In the genomic region with DNA sequence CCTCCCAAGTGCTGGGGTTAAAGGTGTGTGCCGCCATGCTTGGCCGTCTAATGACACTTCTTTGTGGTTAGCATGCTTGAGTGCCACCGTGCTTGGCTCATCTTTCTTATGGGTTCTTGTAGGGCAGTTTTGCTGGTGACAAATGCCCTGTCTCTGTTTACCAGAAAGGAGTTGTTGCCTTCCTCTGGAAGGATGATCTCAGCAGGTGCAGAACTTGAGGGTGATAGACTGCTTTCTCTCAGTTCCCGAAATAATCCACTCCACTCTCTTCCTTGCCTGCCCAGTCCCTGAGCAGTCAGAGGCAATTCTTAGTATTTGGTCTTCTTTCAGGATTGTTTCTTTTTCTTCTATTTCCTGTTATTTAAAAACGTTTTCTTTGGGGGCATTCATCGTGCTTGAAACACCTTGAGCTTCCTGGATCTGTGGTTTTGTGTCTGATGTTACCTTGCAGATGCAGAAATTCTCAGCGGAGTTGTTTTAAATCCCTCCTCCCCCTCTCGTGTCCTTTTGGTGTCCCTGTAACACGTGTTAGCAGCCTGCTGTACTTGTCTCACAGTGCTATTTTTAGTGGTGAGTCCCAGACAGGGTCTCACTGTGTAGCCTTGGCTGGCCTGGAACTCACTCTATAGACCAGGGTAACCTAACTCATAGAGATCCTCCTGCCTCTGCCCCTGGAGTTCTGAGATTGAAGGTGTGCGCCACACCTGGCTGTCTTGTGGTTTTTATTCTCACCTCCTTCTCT, we compare ENCODE assay signal across 12 mouse cellular contexts. TPM values are rescaled to one million over a fixed set of nuclear protein-coding genes. Genes with fewer than 3 reads are reported as not detected.
DNase-seq lines count a peak whose midpoint lies in the region; ATAC-seq and TF ChIP-seq lines count a peak whose summit lies in the region.
"Had no signal": no experiment of that assay in that cellular context is flagged by ENCODE, and none has a peak within 500 bp of the region (broad histone marks: within the 10 kb centered on the region; RNA-seq: fewer than 3 reads in every experiment).

No protein-coding gene starts in this region.

- H3K27ac ChIP-seq in gastrocnemius, adult 2 months: peak overlapping the region; percentile 77
- H3K27ac ChIP-seq in spleen, adult 2 months (ENCODE audit: insufficient read depth, low read length): peak overlapping the region; percentile 86
- H3K27ac ChIP-seq in forebrain, embryonic 15.5 days (replicated peaks): no peak overlapping the region
- H3K27ac ChIP-seq: intestine, embryonic 15.5 days; layer of hippocampus, adult 2 months; lung, embryonic 15.5 days had no signal

- no peak for ATAC-seq in forebrain, embryonic 15.5 days (replicated peaks)
- ATAC-seq: intestine, embryonic 15.5 days had no signal

- no peaks in the 10 kb centered on the region for H3K36me3 ChIP-seq in spleen, adult 2 months (ENCODE audit: control insufficient read depth, insufficient read depth, low read length)
- H3K36me3 ChIP-seq in forebrain, embryonic 15.5 days: no peaks in the 10 kb centered on the region
- H3K36me3 ChIP-seq: intestine, embryonic 15.5 days; lung, embryonic 15.5 days had no signal

- no peak for DNase-seq in gastrocnemius, adult 2 months
- no peak for DNase-seq in gastrocnemius, postnatal 4 days (ENCODE audit: low spot score in 2 of 2)
- DNase-seq in spleen, adult 2 months (ENCODE audit: low read depth in 1 of 2, low spot score in 2 of 2): peak in 1 of 2 experiments; percentile 44
- DNase-seq in spleen, adult 18-20 months: no peak
- DNase-seq in naive thymus-derived CD4-positive, alpha-beta T cell, adult 2 months (ENCODE audit: low read depth): peak; percentile 79
- no peak for DNase-seq in right cerebral cortex, postnatal 10 days (ENCODE audit: low spot score in 2 of 2)
- no peak for DNase-seq in urinary bladder, postnatal 14 days (ENCODE audit: low spot score)
- DNase-seq: cerebellum, adult 11-12 months had no signal

- intact Hi-C loops in gastrocnemius, adult 2 months (cut with DNase I): no loop called here

- peaks cover 4% of the 10 kb centered on the region; the same call in 1 of the 2 replicates for H3K4me1 ChIP-seq in spleen, adult 2 months (ENCODE audit: control insufficient read depth, insufficient read depth, insufficient read length)
- H3K4me1 ChIP-seq in forebrain, embryonic 15.5 days: peaks cover 12% of the 10 kb centered on the region
- H3K4me1 ChIP-seq: intestine, embryonic 15.5 days had no signal

- H3K4me2 ChIP-seq in forebrain, embryonic 15.5 days (replicated peaks): no peak overlapping the region
- H3K4me2 ChIP-seq: intestine, embryonic 15.5 days; lung, embryonic 15.5 days had no signal

- no peak for TF ChIP-seq CTCF in gastrocnemius, adult 2 months (IDR thresholded peaks at IDR 0.05)
- TF ChIP-seq CTCF in spleen, adult 2 months (IDR thresholded peaks at IDR 0.05; ENCODE audit: extremely low read depth, insufficient read depth, insufficient read length, insufficient replicate concordance): no peak

- H3K27me3 ChIP-seq in spleen, adult 2 months (ENCODE audit: control insufficient read depth, insufficient read depth, low read length): no peaks in the 10 kb centered on the region
- no peaks in the 10 kb centered on the region for H3K27me3 ChIP-seq in forebrain, embryonic 15.5 days
- H3K27me3 ChIP-seq: intestine, embryonic 15.5 days; lung, embryonic 15.5 days had no signal

- H3K4me3 ChIP-seq in gastrocnemius, adult 2 months: peak overlapping the region; percentile 21; the same call in 1 of the 2 replicates
- no peak overlapping the region for H3K4me3 ChIP-seq in spleen, adult 2 months (ENCODE audit: extremely low read depth, insufficient read depth, insufficient read length)
- H3K4me3 ChIP-seq in forebrain, embryonic 15.5 days: no peak overlapping the region
- H3K4me3 ChIP-seq: intestine, embryonic 15.5 days; layer of hippocampus, adult 2 months; lung, embryonic 15.5 days had no signal

- 21% methylated on average over 10 of the region's 10 CpGs for WGBS in spleen, adult 2 months
- 89% methylated on average over 10 of the region's 10 CpGs for WGBS in forebrain, embryonic 15.5 days

- no peak overlapping the region for H3K9ac ChIP-seq in forebrain, embryonic 15.5 days (replicated peaks)
- H3K9ac ChIP-seq: intestine, embryonic 15.5 days; lung, embryonic 15.5 days had no signal

- no peak for TF ChIP-seq POLR2A in spleen, adult 2 months (IDR thresholded peaks at IDR 0.05; ENCODE audit: low read depth, low read length)

- H3K9me3 ChIP-seq in forebrain, embryonic 15.5 days: no peaks in the 10 kb centered on the region
- H3K9me3 ChIP-seq: intestine, embryonic 15.5 days; lung, embryonic 15.5 days had no signal

RNA-seq across cellular contexts. Expression of a gene that starts 29.3 kb away (rescaled TPM):
- 10 to 100 TPM; 10.3 to 10.4 TPM for total RNA-seq in gastrocnemius, adult 2 months (2021)
- total RNA-seq in gastrocnemius, postnatal 4 days (2021): 10 to 100 TPM; 18.4 to 19.5 TPM
- 83.8 and 131 TPM in 2 replicates for polyA plus RNA-seq in spleen, adult 2 months (2012; rRNA removed)
- polyA plus RNA-seq in forebrain, embryonic 15.5 days (2015; fragmentation: Nextera tagmentation; extraction: Ambion mirVana): 3.7 and 4.0 TPM in 2 replicates

RNA-seq across cellular contexts. Expression of a gene that starts 35.3 kb away (rescaled TPM):
- 1 to 10 TPM in 1 of 2 experiments, under 1 TPM in 1; 0.64 to 2.3 TPM for total RNA-seq in gastrocnemius, adult 2 months (2021)
- total RNA-seq in gastrocnemius, postnatal 4 days (2021): 1 to 10 TPM; 4.4 to 4.9 TPM
- 1.3 and 2.2 TPM in 2 replicates for polyA plus RNA-seq in spleen, adult 2 months (2012; rRNA removed)
- polyA plus RNA-seq in forebrain, embryonic 15.5 days (2015; fragmentation: Nextera tagmentation; extraction: Ambion mirVana): 2.8 and 3.1 TPM in 2 replicates
